Mouse (Mus musculus): ENCODE results near the gene Cap1.
A peak's percentile ranks its signal among the peaks of the same experiment; 100 is the strongest.

Cap1 gene

DNA sequence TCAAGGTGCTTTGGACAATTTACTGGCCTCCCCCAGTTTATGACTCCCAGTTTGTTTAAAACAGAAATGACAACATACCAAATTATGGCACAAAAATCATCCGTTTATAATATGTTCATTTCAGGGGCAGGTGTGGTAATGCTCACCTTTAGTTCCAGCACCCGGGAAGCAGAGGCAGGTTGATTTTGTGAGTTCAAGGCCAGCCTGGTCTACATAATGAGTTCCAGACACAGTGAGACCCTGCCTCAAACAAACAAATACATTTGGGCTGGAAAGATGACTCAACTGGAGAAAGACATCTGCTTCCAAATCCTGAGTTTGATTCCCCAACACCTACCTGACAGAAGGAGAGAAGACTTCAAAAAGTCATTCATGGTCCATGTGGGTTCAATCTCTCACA, 1.5 kb upstream of the Cap1 start:
- DNase-seq (ENCODE audit: low spot score) = no peak

DNA sequence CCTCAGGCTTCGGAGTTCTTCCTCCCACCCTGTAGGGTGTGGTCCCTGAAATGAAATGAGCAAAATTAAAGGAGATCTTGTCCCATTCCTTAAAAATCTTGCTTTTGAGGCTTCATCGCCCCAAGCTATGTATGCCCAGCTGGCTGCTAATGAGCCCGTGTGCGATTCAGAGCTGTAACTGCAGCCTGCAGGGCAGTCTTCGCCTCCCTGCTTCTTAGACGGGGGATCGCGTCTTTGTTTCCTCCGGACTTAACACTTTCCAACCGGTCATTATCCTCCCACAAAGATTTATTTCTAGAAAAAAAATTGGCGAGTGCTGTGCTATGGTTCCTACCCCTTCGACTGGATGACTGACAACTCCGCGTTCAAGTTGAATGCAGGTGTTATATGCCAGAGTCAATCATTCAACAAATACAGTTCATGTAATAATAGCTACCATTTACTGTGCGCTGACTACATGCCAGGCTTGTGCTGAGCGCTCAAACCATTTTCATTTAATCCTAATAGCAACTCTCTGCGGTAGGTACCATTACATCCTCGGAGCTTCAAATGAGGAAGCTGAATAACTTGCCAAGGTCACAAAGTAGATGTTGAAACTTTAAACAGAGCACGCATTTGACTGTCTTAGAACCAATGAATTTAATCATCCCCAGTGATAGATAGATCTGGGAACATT, 861 bp upstream of the Cap1 start:
- DNase-seq (ENCODE audit: low spot score) = peak; percentile 33

DNA sequence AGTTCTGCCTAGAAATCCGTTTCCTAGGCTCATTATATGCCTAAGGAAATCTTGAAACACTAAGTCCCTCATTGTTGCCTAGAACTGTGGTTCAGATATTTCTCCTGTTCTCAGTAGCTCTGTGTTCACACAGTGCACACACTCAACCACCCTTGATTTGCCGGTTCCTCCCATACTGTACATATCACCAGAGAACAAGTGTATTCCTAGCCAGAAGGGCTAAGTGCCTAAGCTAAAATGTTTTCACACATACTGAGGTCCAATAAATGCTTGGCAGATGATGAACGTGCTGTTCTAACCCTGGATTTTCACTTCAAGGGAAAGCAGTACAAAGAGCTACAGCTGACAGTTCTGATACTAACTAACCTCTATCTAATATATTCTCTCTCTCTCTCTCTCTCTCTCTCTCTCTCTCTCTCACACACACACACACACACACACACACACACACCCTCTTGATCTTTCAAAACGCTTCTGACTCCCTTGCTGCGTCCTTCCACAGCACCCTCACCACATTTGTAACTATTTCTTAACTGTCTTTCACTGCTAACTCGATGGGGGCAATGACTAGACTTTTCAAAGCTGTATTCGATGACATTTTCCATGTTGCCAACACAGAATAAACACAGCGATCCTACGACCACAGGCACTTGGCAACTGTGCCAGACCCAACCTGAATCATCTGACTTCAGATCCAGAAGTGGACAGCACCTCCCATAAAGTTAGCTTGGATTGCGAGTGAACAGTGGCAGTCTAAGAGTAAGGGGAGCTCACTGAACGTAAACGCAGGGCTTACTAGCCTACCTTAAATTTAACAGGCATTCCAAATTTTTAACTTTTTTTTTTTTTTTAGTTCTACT, 1.1 kb downstream of the Cap1 start:
- no peak for DNase-seq (ENCODE audit: low spot score)

DNA sequence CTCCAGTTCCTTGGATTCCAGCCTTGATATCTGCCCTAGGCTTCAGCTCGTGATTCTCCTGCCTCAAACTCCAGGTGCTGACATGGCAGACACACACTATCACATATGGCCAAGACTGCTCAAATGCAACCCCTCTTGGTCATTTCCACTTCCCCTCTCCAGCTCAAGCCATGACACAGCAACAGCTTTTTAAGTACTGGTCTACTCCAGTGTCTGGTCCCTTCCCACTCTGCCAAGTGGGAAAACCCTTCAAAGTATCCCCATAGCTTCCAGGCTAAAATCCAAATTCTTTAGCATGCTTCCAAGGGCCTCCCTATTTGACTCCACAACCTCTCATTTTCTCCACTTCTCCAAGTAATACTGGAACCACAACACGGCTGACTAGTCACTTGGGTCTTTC, 1.8 kb downstream of the Cap1 start:
- no peak for DNase-seq (ENCODE audit: low spot score)

GRCm38 (mm10) chr4:122883294-122883693, 2.6 kb downstream of the Cap1 start:
- DNase-seq (ENCODE audit: low spot score) = no peak

DNA sequence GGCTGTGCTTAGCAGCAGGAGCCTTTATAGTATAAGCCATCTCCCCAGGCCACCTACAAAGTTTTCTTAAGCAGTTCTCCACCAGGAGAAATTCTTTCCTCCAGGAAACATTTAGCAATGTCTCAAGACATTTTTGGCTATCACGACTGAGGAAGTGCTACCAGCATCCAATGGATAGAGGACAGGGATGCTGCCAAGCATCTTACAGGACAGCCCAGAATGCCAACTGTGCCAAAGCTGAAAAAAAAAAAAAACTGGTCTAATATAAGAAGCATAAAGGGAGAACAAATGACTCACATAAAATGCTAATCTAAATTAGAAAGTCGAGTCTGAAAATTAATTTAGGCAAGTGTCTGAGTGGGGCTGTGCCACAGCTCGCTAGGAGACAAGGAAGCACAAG, 3.3 kb downstream of the Cap1 start:
- no peak for DNase-seq (ENCODE audit: low spot score)

GRCm38 (mm10) chr4:122878333-122879070, 7.4 kb downstream of the Cap1 start:
- no peak for DNase-seq (ENCODE audit: low spot score)

DNA sequence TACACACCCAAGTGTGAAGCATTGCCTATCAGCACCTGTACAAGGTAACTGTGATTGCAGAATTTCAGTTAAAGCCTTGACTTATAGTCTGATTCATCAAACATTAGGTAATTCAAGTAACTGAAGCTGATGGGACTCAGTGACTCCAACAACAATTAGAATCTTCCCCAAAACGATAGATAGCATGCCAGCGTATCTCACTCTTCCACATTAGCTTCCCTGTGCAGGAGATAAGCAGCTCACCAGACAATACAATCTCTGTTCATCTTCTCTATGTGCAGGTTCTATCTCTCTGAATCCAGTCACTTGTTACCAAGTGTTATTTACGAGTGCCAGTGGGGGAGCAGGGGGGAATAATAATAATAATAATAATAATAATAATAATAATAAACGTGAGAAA, 12.3 kb downstream of the Cap1 start:
- no peak for DNase-seq (ENCODE audit: low spot score)

- no peak for DNase-seq (ENCODE audit: low spot score)
These were observed 12.9 kb downstream of the Cap1 start for GRCm38 (mm10) chr4:122873003-122873402.

DNA sequence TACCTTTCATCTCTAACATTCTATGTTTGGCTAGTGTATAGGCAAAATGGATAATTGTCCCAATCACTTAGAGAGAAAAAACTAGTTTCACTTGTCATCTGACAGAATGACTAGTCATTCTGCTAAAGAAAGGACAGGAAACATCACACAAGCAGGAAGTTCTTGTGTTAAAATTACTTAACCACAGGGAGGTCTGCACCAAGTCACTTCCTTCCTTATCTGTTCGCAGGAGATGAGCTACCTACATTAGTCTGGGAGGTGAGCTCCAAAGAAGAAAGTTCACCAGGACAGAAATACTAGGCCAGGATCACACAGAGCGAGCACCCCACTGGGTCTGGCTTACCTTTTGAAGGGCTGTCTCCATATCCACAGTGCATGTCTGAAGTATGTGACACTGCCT, 13.9 kb downstream of the Cap1 start:
- DNase-seq (ENCODE audit: low spot score) = no peak

DNA sequence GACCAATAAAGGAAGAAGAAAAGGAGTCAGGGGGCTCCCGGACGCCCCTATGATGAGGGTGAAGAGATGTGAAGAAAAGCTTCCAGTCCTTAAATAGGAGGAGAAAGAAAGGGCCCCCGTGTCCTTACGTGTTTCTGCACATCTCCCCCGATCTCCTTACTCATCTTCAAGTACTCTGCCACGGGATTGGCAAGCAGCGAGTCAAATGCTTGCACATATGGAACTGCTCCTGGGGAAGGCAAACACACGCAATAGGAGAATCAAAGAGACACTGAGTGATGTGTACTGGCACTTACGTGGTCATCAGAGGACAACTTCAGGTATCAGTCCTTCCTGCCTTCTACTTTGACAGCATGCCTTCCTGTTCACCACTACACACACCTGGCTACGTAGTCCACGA, 14.6 kb downstream of the Cap1 start:
- no peak for DNase-seq (ENCODE audit: low spot score)

GRCm38 (mm10) chr4:122870741-122871140, 15.1 kb downstream of the Cap1 start:
- DNase-seq (ENCODE audit: low spot score) = no peak

DNA sequence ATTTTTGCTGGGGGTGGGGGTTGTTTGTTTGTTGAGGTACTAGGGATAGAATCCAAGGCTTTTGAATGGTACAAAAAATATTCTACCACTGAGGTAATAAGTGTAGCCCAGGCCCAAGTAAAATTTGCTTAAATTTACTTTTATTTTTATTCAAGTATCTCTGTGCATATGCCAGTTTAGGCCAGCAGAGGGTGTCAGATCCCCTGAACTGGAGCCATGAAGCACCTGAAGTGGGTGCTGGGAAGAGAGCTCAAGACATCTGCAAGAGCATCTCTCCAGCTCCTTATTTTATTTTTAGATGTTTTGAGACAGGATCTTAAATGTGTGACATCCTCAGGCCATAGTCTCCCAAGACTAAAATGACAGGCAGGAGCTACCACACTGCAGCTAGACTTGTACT, 15.8 kb downstream of the Cap1 start:
- no peak for DNase-seq (ENCODE audit: low spot score)

DNA sequence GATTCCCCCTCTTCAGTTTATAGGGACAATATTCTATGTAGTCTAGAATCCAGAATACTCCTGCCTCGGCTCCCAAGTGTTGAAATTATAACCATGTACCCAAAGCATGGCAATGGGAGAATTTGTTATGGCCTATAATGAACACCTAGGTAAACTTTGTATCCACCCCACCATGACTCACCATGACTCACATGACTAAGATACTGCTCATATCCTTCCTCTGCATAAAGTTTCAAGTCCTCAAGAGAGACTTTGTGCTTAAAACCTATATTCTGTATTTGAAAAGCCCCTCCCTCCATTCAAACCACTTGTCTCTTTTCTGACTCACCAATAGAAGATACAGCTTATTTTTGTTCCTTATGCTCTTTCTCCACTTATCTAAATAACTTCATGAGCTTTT, 17.8 kb downstream of the Cap1 start:
- DNase-seq (ENCODE audit: low spot score) = no peak

DNA sequence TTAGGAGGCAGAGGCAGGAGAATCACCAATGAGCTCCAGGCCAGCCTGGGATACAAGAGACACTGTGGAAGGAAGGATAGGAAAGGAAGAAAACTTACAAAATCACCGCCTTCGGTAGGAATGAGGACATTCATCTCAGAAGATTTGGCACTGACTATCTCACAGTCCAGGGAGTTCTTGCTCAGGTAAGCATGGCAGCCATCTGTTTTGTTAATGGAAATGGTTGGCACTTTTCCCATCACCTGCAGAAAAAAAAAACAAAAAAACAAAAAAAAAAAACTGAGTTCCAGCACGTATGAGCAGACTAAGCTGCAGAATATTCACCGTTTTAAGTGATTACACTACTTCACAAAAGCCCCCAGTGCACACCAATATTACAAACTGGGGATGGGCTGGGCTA, 24.0 kb downstream of the Cap1 start:
- DNase-seq (ENCODE audit: low spot score) = no peak

DNA sequence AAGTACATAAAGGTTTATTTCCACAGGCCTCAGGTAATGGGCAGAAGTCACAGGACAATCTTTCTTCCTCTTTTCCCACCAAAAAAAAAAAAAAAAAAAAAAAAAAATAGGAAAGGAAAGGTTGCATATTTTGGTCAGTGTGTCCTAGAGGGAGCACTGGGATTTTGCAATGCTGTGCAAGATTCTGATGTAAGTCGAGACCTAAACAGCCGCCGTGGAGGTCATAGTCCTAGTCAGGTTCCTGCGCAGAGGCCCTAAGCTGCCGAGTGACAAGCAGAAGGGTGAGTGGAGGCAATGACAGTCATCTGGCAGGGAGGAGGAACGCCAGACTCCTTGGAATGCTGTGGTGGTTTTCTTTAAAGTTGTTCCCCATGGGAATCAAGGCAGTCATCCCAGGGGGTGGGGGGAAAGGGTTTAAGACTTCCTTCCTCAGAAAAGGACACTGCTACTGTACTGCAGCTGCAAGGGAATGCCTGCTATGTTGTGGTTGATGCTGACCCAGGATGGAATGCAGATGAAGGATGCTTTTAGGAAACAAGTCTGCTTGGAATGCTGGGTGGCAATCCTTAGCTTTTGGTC, 26.7 kb downstream of the Cap1 start:
- no peak for DNase-seq (ENCODE audit: low spot score)

GRCm38 (mm10) chr4:122857909-122858308, 27.9 kb downstream of the Cap1 start:
- no peak for DNase-seq (ENCODE audit: low spot score)

DNA sequence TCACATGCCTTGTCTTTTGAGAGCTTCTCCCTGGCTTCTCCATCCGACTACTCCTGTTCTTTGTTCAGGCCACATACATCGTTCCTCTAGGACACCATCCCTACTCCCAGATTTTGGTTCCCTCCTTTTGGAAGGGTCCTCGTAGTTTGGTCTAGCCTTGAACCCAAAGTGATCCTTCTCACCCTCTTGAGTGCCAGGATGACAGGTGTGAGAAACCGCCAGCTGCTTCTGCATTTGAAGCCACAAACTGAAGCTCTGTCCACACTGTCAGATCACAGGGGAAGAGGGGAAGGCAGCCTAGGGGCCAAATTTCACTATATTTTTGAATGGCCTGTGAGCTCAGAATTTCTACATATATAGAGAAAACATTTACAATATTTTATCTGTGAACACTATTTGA, 31.1 kb downstream of the Cap1 start:
- no peak for DNase-seq (ENCODE audit: low spot score)

DNA sequence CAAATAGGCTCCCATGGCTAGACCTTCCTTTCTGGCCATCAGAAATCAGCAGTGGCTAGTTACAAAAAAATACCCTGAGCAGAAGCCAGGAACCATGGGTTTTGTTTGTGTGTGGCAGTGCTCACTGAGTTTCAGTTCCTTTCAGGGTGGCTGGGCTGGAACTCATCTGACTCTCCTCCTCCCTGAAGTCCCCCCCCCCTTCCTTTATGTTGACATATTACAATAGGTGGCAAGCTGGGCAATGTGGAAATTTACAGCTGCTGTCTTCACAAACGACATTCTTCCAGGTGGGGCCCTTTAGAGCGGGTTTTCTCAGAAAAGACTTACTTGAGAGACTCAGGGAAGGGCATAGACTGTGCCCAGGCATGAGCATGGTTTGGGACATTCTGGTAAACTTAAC, 32.2 kb downstream of the Cap1 start:
- DNase-seq (ENCODE audit: low spot score) = no peak

DNA sequence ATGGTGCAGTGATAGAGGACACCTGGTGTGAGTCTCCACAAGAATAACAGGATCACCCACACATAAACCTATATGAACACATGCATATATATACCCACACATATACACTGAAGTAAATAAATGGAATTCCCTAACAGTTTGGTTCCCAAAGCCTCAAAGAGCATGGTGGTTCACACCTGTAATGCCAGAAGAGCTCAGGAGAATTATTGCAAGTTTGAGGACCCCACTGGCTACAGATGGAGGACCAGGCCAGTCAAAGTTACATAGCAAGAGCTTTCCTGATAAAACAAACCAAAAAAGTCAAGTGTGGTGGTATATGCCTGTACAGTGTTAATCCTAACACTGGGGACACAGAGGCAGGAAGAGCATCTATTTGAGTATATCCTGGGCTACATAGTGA, 34.3 kb downstream of the Cap1 start:
- DNase-seq (ENCODE audit: low spot score) = no peak

GRCm38 (mm10) chr4:122848150-122848621, 37.7 kb downstream of the Cap1 start:
- DNase-seq (ENCODE audit: low spot score) = no peak

GRCm38 (mm10) chr4:122838416-122838815, 47.4 kb downstream of the Cap1 start:
- no peak for DNase-seq (ENCODE audit: low spot score)

DNA sequence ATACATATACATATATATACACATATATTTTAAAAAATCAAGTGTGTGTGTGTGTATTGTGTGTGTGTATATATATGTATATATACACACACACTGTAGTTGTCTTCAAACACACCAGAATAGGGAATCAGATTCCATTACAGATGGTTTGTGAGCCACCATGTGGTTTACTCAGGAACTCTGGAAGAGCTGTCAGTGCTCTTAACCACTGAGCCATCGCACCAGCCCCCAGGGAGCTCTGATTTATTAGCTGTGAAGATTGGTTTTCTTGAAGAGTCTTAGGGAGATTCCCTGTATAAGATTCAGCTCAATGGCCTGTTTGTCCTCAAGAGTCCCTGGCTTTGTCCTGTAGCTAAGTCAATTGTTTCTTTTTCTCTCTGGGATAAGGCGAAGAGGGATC, 47.9 kb downstream of the Cap1 start:
- no peak for DNase-seq (ENCODE audit: low spot score)

Measured in ovary, postnatal 14 days (tissue).